Mouse (Mus musculus) MEL (cell line): ENCODE results near the gene Rnasel. TPM values are rescaled to one million over a fixed set of nuclear protein-coding genes. Genes with fewer than 3 reads are reported as not detected.

Experiments
- DNase-seq: peaks from one replicate; pipeline ENCODE4 v3.0.0; 2011; ENCODE audit warnings: low read depth, low spot score
- H3K27ac ChIP-seq: 2 replicates; pipeline ENCODE4 v1.5.1; 2012; ENCODE audit warnings: low read depth, mild to moderate bottlenecking, control low read depth, low read length, moderate library complexity; ENCODE audit not compliant: control insufficient read depth
- H3K27me3 ChIP-seq, 2 experiments: fragments of 150-350 bp in 1 of 2; sonication (generic) in 1 of 2; 2 replicates each; pipeline ENCODE4 v1.6.1; 2012; ENCODE audit warnings: low read length in 2 of 2, mild to moderate bottlenecking in 2 of 2, improper control_type of control experiment in 1 of 2, moderate library complexity in 1 of 2; ENCODE audit not compliant: insufficient read depth in 2 of 2, control insufficient read depth in 1 of 2
- H3K36me3 ChIP-seq, 2 experiments: 2 replicates each; pipeline ENCODE4 v1.6.1; 2012 to 2014; ENCODE audit warnings: low read length in 2 of 2, improper control_type of control experiment in 1 of 2, inconsistent platforms in 1 of 2, mild to moderate bottlenecking in 1 of 2; ENCODE audit not compliant: insufficient read depth in 2 of 2, control insufficient read depth in 1 of 2
- H3K4me1 ChIP-seq, 2 experiments: fragments of 150-350 bp in 1 of 2; sonication (generic) in 1 of 2; 2 replicates each; pipeline ENCODE4 v1.6.1; 2012; ENCODE audit warnings: low read length in 2 of 2, improper control_type of control experiment in 1 of 2, mild to moderate bottlenecking in 1 of 2; ENCODE audit not compliant: insufficient read depth in 2 of 2, control insufficient read depth in 1 of 2
- H3K4me3 ChIP-seq, 2 experiments: fragments of 150-350 bp in 1 of 2; sonication (generic) in 1 of 2; 2 replicates each; pipeline ENCODE4 v1.5.1; 2012; ENCODE audit warnings: low read depth in 2 of 2, low read length in 2 of 2, mild to moderate bottlenecking in 2 of 2, moderate library complexity in 2 of 2, control low read depth in 1 of 2, improper control_type of control experiment in 1 of 2; ENCODE audit not compliant: control insufficient read depth in 1 of 2, insufficient read depth in 1 of 2
- H3K79me2 ChIP-seq: 2 replicates; pipeline ENCODE4 v1.6.1; 2012; ENCODE audit warnings: mild to moderate bottlenecking, low read length, moderate library complexity; ENCODE audit not compliant: control insufficient read depth, poor library complexity, insufficient read depth
- H3K9ac ChIP-seq: 2 replicates; pipeline ENCODE4 v1.6.1; 2012; ENCODE audit warnings: low read depth, mild to moderate bottlenecking, control low read depth, low read length, moderate library complexity; ENCODE audit not compliant: control insufficient read depth, poor library complexity, severe bottlenecking
- H3K9me3 ChIP-seq: fragments of 150-350 bp; sonication (generic); replicated peaks from 2 replicates; pipeline ENCODE4 v1.6.1; 2012; ENCODE audit warnings: mild to moderate bottlenecking, low read length, improper control_type of control experiment, moderate library complexity; ENCODE audit not compliant: insufficient read depth
- CHD1 ChIP-seq: IDR thresholded peaks from 2 replicates; pipeline ENCODE4 v1.6.1; 2012; ENCODE audit warnings: low read depth, mild to moderate bottlenecking, inconsistent platforms, low read length, improper control_type of control experiment
- CHD2 ChIP-seq: IDR thresholded peaks from 2 replicates; pipeline ENCODE4 v1.6.1; 2011; ENCODE audit warnings: low read length, improper control_type of control experiment
- CTCF ChIP-seq, 3 experiments: IDR thresholded peaks in 2 of 3; conservative IDR thresholded peaks in 1 of 3; 2 replicates each; pipeline ENCODE4 v1.5.1; 2011 to 2012; ENCODE audit warnings: low read length in 3 of 3, low read depth in 2 of 3, mild to moderate bottlenecking in 2 of 3, improper control_type of control experiment in 1 of 3, inconsistent platforms in 1 of 3, mixed read lengths in 1 of 3, moderate library complexity in 1 of 3; ENCODE audit not compliant: control insufficient read depth in 1 of 3, insufficient read depth in 1 of 3, poor library complexity in 1 of 3, severe bottlenecking in 1 of 3
- E2F4 ChIP-seq: IDR thresholded peaks from 2 replicates; pipeline ENCODE4 v1.6.1; 2011; ENCODE audit warnings: low read depth, low read length, improper control_type of control experiment, borderline replicate concordance
- ELF1 ChIP-seq: IDR thresholded peaks from 2 replicates; pipeline ENCODE4 v1.6.1; 2014; ENCODE audit warnings: low read depth, mild to moderate bottlenecking, inconsistent platforms, low read length, improper control_type of control experiment, moderate library complexity
- EP300 ChIP-seq, 2 experiments: IDR thresholded peaks; 2 replicates each; pipeline ENCODE4 v1.6.1; 2011; ENCODE audit warnings: improper control_type of control experiment in 2 of 2, low read length in 2 of 2, low read depth in 1 of 2, mild to moderate bottlenecking in 1 of 2
- GABPA ChIP-seq: IDR thresholded peaks from 2 replicates; pipeline ENCODE4 v1.6.1; 2012; ENCODE audit warnings: low read depth, mild to moderate bottlenecking, inconsistent platforms, low read length, improper control_type of control experiment, moderate library complexity
- MAX ChIP-seq: IDR thresholded peaks from 2 replicates; pipeline ENCODE4 v1.6.1; 2011; ENCODE audit warnings: low read length, improper control_type of control experiment
- MAZ ChIP-seq: IDR thresholded peaks from 2 replicates; pipeline ENCODE4 v1.6.1; 2012; ENCODE audit warnings: low read depth, mild to moderate bottlenecking, inconsistent platforms, low read length, improper control_type of control experiment
- MYC ChIP-seq: IDR thresholded peaks from 2 replicates; pipeline ENCODE4 v1.6.1; 2011; ENCODE audit warnings: low read depth, mild to moderate bottlenecking, low read length, improper control_type of control experiment, moderate library complexity
- POLR2AphosphoS2 ChIP-seq: IDR thresholded peaks from 2 replicates; pipeline ENCODE4 v1.6.1; 2011; ENCODE audit warnings: low read length, improper control_type of control experiment
- POLR2AphosphoS5 ChIP-seq: IDR thresholded peaks from 2 replicates; pipeline ENCODE4 v1.6.1; 2012; ENCODE audit warnings: low read depth, borderline replicate concordance, mild to moderate bottlenecking, inconsistent platforms, low read length, moderate library complexity, mixed read lengths
- SMC3 ChIP-seq: IDR thresholded peaks from 2 replicates; pipeline ENCODE4 v1.6.1; 2011; ENCODE audit warnings: low read depth, low read length, improper control_type of control experiment
- TAL1 ChIP-seq: IDR thresholded peaks from 2 replicates; pipeline ENCODE4 v1.6.1; 2012; ENCODE audit warnings: mild to moderate bottlenecking, inconsistent platforms, low read length, moderate library complexity, mixed read lengths
- TCF12 ChIP-seq: IDR thresholded peaks from 2 replicates; pipeline ENCODE4 v1.6.1; 2014; ENCODE audit warnings: low read depth, mild to moderate bottlenecking, inconsistent platforms, low read length, improper control_type of control experiment, moderate library complexity
- USF1 ChIP-seq: IDR thresholded peaks from 2 replicates; pipeline ENCODE4 v1.6.1; 2014; ENCODE audit warnings: low read depth, mild to moderate bottlenecking, inconsistent platforms, low read length, improper control_type of control experiment, moderate library complexity
- USF2 ChIP-seq, 2 experiments: IDR thresholded peaks; 2 replicates each; pipeline ENCODE4 v1.6.1; 2011 to 2012; ENCODE audit warnings: improper control_type of control experiment in 2 of 2, low read length in 2 of 2, borderline replicate concordance in 1 of 2, inconsistent platforms in 1 of 2, low read depth in 1 of 2, mild to moderate bottlenecking in 1 of 2; ENCODE audit not compliant: insufficient read depth in 1 of 2
- ZKSCAN1 ChIP-seq: IDR thresholded peaks from 2 replicates; pipeline ENCODE4 v1.6.1; 2012; ENCODE audit warnings: low read depth, mild to moderate bottlenecking, inconsistent platforms, low read length, improper control_type of control experiment, moderate library complexity
- polyA plus RNA-seq, 2 experiments: library from polyadenylated mRNA; stranded (reverse) in 1 of 2; unstranded in 1 of 2; fragments of >175 nt in 1 of 2; fragments of >200 nt in 1 of 2; gene quantifications; 2 replicates each; pipeline versions ENCODE4 v1.2.1 to v1.2.4; 2012; ENCODE audit warnings: low replicate concordance in 2 of 2, low read depth in 1 of 2; ENCODE audit not compliant: insufficient read length in 2 of 2, insufficient read depth in 1 of 2, missing spikeins in 1 of 2
- total RNA-seq: library from RNA; depleted of rRNA; stranded (reverse); fragments of 300-350 nt; gene quantifications from 2 replicates; pipeline ENCODE4 v1.2.3, GENCODE M21; 2012

Rnasel gene
- total and polyA plus RNA-seq, 3 experiments, result 5.2 to 8.1 TPM; not detected in 1

- Histone ChIP-seq H3K9ac (no peak overlapping the region), H3K4me3 (no peak overlapping the region), H3K27me3 (no peaks in the 10 kb centered on the region), H3K4me1 (no peaks in the 10 kb centered on the region), H3K9me3 (no peaks in the 10 kb centered on the region), H3K27ac (no peak overlapping the region), H3K79me2 (no peaks in the 10 kb centered on the region), H3K36me3 (no peaks in the 10 kb centered on the region)
- TF ChIP-seq POLR2AphosphoS5 (no peak), SMC3 (no peak), CHD1 (no peak), MAZ (no peak), MAX (no peak), GABPA (no peak), POLR2AphosphoS2 (no peak), USF1 (no peak), TAL1 (no peak), CTCF (IDR thresholded peaks at IDR 0.05 in 2 of 3, conservative IDR thresholded peaks at IDR 0.05 in 1 of 3; ENCODE audit: control insufficient read depth in 1 of 3, insufficient read depth in 1 of 3, low read depth in 2 of 3, low read length in 3 of 3, poor library complexity in 1 of 3, severe bottlenecking in 1 of 3) (no peak), EP300 (IDR thresholded peaks at IDR 0.05; ENCODE audit: low read depth in 1 of 2, low read length in 2 of 2) (no peak), E2F4 (no peak), TCF12 (no peak), MYC (no peak)
- DNase-seq, result no peak
Measured at GRCm38 (mm10) chr1:153708626-153709025, 40.6 kb upstream of the Rnasel start.

GRCm38 (mm10) chr1:153709451-153709850, 39.8 kb upstream of the Rnasel start:
- Histone ChIP-seq H3K9me3 (no peaks in the 10 kb centered on the region), H3K4me3 (no peak overlapping the region), H3K27ac (no peak overlapping the region), H3K9ac (no peak overlapping the region), H3K79me2 (no peaks in the 10 kb centered on the region), H3K36me3 (no peaks in the 10 kb centered on the region), H3K4me1 (no peaks in the 10 kb centered on the region), H3K27me3 (no peaks in the 10 kb centered on the region)
- TF ChIP-seq CHD2, result no peak
- no peak for TF ChIP-seq E2F4
- TF ChIP-seq ELF1, result no peak
- TF ChIP-seq USF1, result no peak
- TF ChIP-seq USF2 (IDR thresholded peaks at IDR 0.05; ENCODE audit: borderline replicate concordance in 1 of 2, insufficient read depth in 1 of 2, low read depth in 1 of 2, low read length in 2 of 2), result no peak
- no peak for TF ChIP-seq ZKSCAN1
- DNase-seq, result no peak
